Mouse (Mus musculus): ENCODE measurements around the gene Fbxl19. TPM values are rescaled to one million over a fixed set of nuclear protein-coding genes. Genes with fewer than 3 reads are reported as not detected.

Fbxl19 gene
- total and polyA plus RNA-seq, 3 experiments: 22.4 to 31.7 (median 28.2) TPM

- peak overlapping the region; percentile 67 to 92 (median 71) for H3K4me3 ChIP-seq (replicated peaks in 1 of 3; ENCODE audit: low read depth in 2 of 3, low read length in 2 of 3, poor library complexity in 1 of 3)
- DNase-seq (ENCODE audit: extremely low read depth): peak; percentile 94
- peaks cover 9 to 51% of the 10 kb centered on the region in 2 experiments for H3K4me1 ChIP-seq (ENCODE audit: control insufficient read depth in 1 of 2, insufficient read depth in 2 of 2)
- no peaks in the 10 kb centered on the region for H3K27me3 ChIP-seq (replicated peaks)
- peak overlapping the region; percentile 48; the same call in 1 of the 2 replicates for H3K4me2 ChIP-seq (ENCODE audit: insufficient read depth, low read depth, poor library complexity, severe bottlenecking)
- peak overlapping the region; percentile 99 for H3K9ac ChIP-seq (ENCODE audit: insufficient read depth, low read depth)
- peak; percentile 39; the same call in 1 of the 2 replicates for TF ChIP-seq ZMIZ1 (IDR thresholded peaks at IDR 0.05; ENCODE audit: low read depth, low read length)
- TF ChIP-seq CHD1 (IDR thresholded peaks at IDR 0.05; ENCODE audit: low read depth, low read length): 0 out of 2 replicates have a peak, but pooled peaks have one; percentile 32
- TF ChIP-seq POLR2AphosphoS2 (IDR thresholded peaks at IDR 0.05; ENCODE audit: low read depth, low read length): 0 out of 2 replicates have a peak, but pooled peaks have one; percentile 15
- no peak for TF ChIP-seq CTCF (conservative IDR thresholded peaks at IDR 0.05 in 1 of 2, IDR thresholded peaks at IDR 0.05 in 1 of 2; ENCODE audit: low read depth in 2 of 2, low read length in 2 of 2)
- no peak for TF ChIP-seq SIN3A (IDR thresholded peaks at IDR 0.05; ENCODE audit: low read length)
- no peak for TF ChIP-seq TBP (conservative IDR thresholded peaks at IDR 0.05; ENCODE audit: low read depth, low read length)
- peak; percentile 67 for TF ChIP-seq BHLHE40 (IDR thresholded peaks at IDR 0.05; ENCODE audit: low read depth, low read length)
- TF ChIP-seq MXI1 (IDR thresholded peaks at IDR 0.05; ENCODE audit: low read depth, low read length): peak; percentile 36
- TF ChIP-seq CHD2 (IDR thresholded peaks at IDR 0.05; ENCODE audit: low read length): peak; percentile 80
- TF ChIP-seq KAT2A (IDR thresholded peaks at IDR 0.05; ENCODE audit: insufficient replicate concordance, low read length): peak; percentile 75; the same call in 1 of the 2 replicates
- 0 out of 2 replicates have a peak, but pooled peaks have one; percentile 41 for TF ChIP-seq POLR2A (IDR thresholded peaks at IDR 0.05; ENCODE audit: low read depth, low read length)
- peak; percentile 74; the same call in 1 of the 2 replicates for TF ChIP-seq MAX (IDR thresholded peaks at IDR 0.05; ENCODE audit: low read length)
- TF ChIP-seq ZKSCAN1 (IDR thresholded peaks at IDR 0.05; ENCODE audit: borderline replicate concordance, low read depth, low read length): no peak
- TF ChIP-seq TCF12 (IDR thresholded peaks at IDR 0.05; ENCODE audit: low read depth, low read length): peak; percentile 43
- TF ChIP-seq MYC (IDR thresholded peaks at IDR 0.05; ENCODE audit: low read depth, low read length): no peak
- peak; percentile 59 for TF ChIP-seq ELF1 (IDR thresholded peaks at IDR 0.05; ENCODE audit: low read depth, low read length)
- TF ChIP-seq NRF1 (IDR thresholded peaks at IDR 0.05; ENCODE audit: low read depth, low read length): peak; percentile 66
- TF ChIP-seq IRF4 (IDR thresholded peaks at IDR 0.05; ENCODE audit: low read depth, low read length): peak; percentile 32; the same call in 1 of the 2 replicates
- TF ChIP-seq ZNF384 (IDR thresholded peaks at IDR 0.05; ENCODE audit: low read depth, low read length): peak; percentile 37
- TF ChIP-seq USF2 (conservative IDR thresholded peaks at IDR 0.05; ENCODE audit: low read depth, low read length): no peak
- peak; percentile 54; the same call in 1 of the 2 replicates for TF ChIP-seq NELFE (IDR thresholded peaks at IDR 0.05; ENCODE audit: low read depth, low read length)
- peak; percentile 98 for TF ChIP-seq MAZ (IDR thresholded peaks at IDR 0.05; ENCODE audit: low read depth, low read length)
- peak; percentile 48 for TF ChIP-seq MEF2A (IDR thresholded peaks at IDR 0.05; ENCODE audit: borderline replicate concordance, low read depth, low read length)
- no peak for TF ChIP-seq MAFK (IDR thresholded peaks at IDR 0.05; ENCODE audit: insufficient replicate concordance, low read length)
- peak; percentile 80 for TF ChIP-seq HCFC1 (IDR thresholded peaks at IDR 0.05; ENCODE audit: low read depth, low read length)
- TF ChIP-seq EP300 (IDR thresholded peaks at IDR 0.05; ENCODE audit: low read length): no peak
- no peak; the same call in 1 of the 2 replicates for TF ChIP-seq RCOR1 (conservative IDR thresholded peaks at IDR 0.05; ENCODE audit: low read depth, low read length)
- 0 out of 2 replicates have a peak, but pooled peaks have one; percentile 40 for TF ChIP-seq UBTF (IDR thresholded peaks at IDR 0.05; ENCODE audit: low read depth, low read length)
- TF ChIP-seq ZC3H11A (IDR thresholded peaks at IDR 0.05; ENCODE audit: low read depth, low read length): peak; percentile 100
- dilution Hi-C loops (cut with MboI; ENCODE audit: extremely low pct_ligation_motif_present, extremely low pct_unique_long_range_greater_than_20kb, low sequenced_read_pairs): no loop called here
- peaks cover 21 to 53% of the 10 kb centered on the region in 2 experiments for H3K36me3 ChIP-seq (replicated peaks in 1 of 2; ENCODE audit: control insufficient read depth in 1 of 2, insufficient read depth in 1 of 2, low read length in 1 of 2)
- in situ Hi-C loops (cut with MboI; ENCODE audit: low pct_ligation_motif_present, low pct_unique_long_range_greater_than_20kb, low sequenced_read_pairs): loop anchor here (5.0 to 25.0 kb wide), 4 partner anchors 40 to 995 kb away; partner anchors contain the start of genes Cdipt, Cdiptos, Prss8 and Tbx6
- H3K27ac ChIP-seq (ENCODE audit: insufficient read depth, low read depth): peak overlapping the region; percentile 94
- H3K79me2 ChIP-seq (replicated peaks; ENCODE audit: control insufficient read depth, extremely low read depth, insufficient read depth, poor library complexity, severe bottlenecking): peaks cover 23% of the 10 kb centered on the region
- no peaks in the 10 kb centered on the region for H3K9me3 ChIP-seq (replicated peaks; ENCODE audit: low read length)
Observed at GRCm38 (mm10) chr7:127776878-127777473, 32.6 kb downstream of the Fbxl19 start.

Measured in CH12.LX (cell line).